Mouse (Mus musculus) layer of hippocampus, adult 2 months (tissue): Measurements from ENCODE around the gene Eif4h. TPM values are rescaled to one million over a fixed set of nuclear protein-coding genes. Genes with fewer than 3 reads are reported as not detected.
"Not testable (repeated sequence)": the region's sequence is repeated elsewhere in the genome, so short reads cannot be mapped to it uniquely, and the experiment has no call there.

Experiments
- DNase-seq, 2 experiments: peaks; one replicate each; pipeline ENCODE4 v3.0.0; 2022; ENCODE audit warnings: low spot score in 2 of 2
- H3K27ac ChIP-seq: fragments of 200-600 bp; 2 replicates; pipeline ENCODE4 v1.8.1; 2022
- H3K4me3 ChIP-seq: fragments of 200-600 bp; 2 replicates; pipeline ENCODE4 v1.8.1; 2022; ENCODE audit warnings: mild to moderate bottlenecking
- CTCF ChIP-seq: fragments of 200-600 bp; conservative IDR thresholded peaks from 2 replicates; pipeline ENCODE4 v1.8.1; 2022; ENCODE audit warnings: antibody characterized with exemption, mild to moderate bottlenecking, moderate library complexity
- total RNA-seq, 2 experiments: library from RNA; stranded (reverse); gene quantifications; 2 replicates each; pipeline ENCODE4 v1.2.3; 2021

Eif4h gene
- total RNA-seq, 2 experiments from 2014 or later: 298 to 323 TPM

DNA sequence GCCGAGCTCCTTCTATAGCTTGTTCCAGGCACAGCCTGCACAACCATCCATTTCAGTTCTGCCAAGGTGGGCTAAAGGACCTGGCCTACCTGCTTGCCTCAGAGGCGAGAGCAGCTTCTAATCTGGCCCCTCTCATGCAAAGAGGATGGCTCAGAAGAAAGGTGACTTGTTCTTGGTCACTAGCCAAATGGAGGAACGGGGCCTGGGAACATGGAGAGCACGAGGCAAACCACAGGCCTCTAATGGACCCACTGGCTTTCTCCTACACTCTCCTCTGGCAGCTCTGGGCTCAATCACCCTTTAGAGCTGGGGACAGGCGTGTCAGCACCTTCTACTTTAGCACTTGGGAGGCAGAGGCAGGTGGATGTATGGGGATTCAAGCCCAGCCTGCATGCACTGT lies 35.7 kb upstream of the Eif4h start:
- H3K4me3 ChIP-seq: no peak overlapping the region
- DNase-seq: no peak
- no peak for TF ChIP-seq CTCF
- no peak overlapping the region for H3K27ac ChIP-seq

DNA sequence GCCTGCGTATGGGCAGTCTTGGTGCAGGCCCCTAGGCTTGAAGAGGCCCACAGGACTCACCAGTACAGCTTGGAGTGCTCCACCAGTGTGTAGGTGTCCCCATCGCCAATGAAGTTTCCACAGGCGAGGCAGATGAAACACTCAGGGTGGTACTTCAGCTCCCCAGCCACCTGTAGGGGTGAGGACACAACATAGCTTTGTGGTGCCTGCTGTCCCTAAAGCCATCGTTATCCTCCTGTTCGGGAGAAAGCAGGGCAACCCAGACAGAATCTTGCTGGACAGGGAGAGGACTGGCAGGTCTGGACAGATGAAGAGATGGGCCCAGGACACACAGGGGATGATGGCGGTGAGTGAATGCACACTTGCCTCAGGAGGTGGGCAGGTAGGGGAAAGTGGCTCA lies 33.3 kb upstream of the Eif4h start:
- no peak for TF ChIP-seq CTCF
- no peak overlapping the region for H3K27ac ChIP-seq
- no peak for DNase-seq
- H3K4me3 ChIP-seq: no peak overlapping the region

GRCm38 (mm10) chr5:134672198-134672516 lies 32.9 kb upstream of the Eif4h start:
- TF ChIP-seq CTCF: no peak
- no peak overlapping the region for H3K4me3 ChIP-seq
- no peak overlapping the region for H3K27ac ChIP-seq
- DNase-seq: no peak

GRCm38 (mm10) chr5:134671335-134672197 lies 32.3 kb upstream of the Eif4h start:
- no peak for DNase-seq
- no peak for TF ChIP-seq CTCF
- no peak overlapping the region for H3K4me3 ChIP-seq
- no peak overlapping the region for H3K27ac ChIP-seq

GRCm38 (mm10) chr5:134669001-134669708 lies 29.9 kb upstream of the Eif4h start:
- no peak for DNase-seq
- H3K27ac ChIP-seq: no peak overlapping the region
- TF ChIP-seq CTCF: peak; percentile 26; the same call in 1 of the 2 replicates
- no peak overlapping the region for H3K4me3 ChIP-seq

DNA sequence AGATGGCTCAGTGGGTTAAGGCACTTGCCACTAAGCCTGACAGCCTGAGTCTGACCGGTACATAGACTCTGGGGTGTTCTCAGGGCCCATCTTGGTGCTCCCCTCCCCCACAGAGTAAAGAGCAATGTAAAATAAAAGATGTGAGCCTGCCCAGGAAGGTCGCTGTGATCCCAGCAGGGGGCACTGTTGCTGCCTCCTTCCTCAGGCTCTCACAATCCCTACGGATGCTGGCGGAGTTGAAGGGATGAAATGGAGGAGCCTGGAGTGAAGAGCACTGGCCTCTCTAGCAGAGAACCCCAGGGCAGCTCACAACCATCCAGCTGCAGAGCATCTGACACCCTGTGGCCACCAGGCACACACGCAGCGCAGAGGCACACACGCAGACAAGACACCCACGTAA lies 29.2 kb upstream of the Eif4h start:
- no peak overlapping the region for H3K4me3 ChIP-seq
- no peak for DNase-seq
- TF ChIP-seq CTCF: peak; percentile 72
- H3K27ac ChIP-seq: no peak overlapping the region

DNA sequence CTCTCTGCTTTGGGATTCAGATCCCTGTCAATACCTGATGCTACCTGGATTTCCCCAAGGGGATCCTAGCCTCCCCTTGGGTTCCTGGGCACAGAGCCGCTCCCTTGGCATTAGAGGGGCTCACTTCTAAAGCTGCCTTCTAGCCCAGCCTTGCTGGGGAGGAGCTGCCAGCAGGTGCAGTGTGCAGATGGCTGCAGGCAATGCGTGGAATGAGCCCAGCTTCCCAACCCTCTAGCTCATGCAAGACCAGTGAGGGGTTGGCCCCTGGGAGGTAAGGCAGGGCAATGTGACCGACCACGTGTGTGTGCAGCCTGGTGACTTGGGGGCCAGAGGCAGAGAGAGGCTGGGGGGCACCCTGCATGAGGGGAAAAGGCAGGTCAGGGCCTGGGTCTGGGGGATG lies 17.4 kb upstream of the Eif4h start:
- no peak for TF ChIP-seq CTCF
- Histone ChIP-seq H3K4me3 (no peak overlapping the region), H3K27ac (no peak overlapping the region)
- no peak for DNase-seq

GRCm38 (mm10) chr5:134652015-134652414 lies 12.7 kb upstream of the Eif4h start:
- H3K4me3 ChIP-seq: no peak overlapping the region
- TF ChIP-seq CTCF: no peak
- no peak for DNase-seq
- no peak overlapping the region for H3K27ac ChIP-seq

- Histone ChIP-seq H3K27ac (no peak overlapping the region), H3K4me3 (no peak overlapping the region)
- peak; percentile 74 for TF ChIP-seq CTCF
- peak in 1 of 2 experiments; percentile 49 for DNase-seq
Measured at GRCm38 (mm10) chr5:134650926-134651325, 11.6 kb upstream of the Eif4h start.

DNA sequence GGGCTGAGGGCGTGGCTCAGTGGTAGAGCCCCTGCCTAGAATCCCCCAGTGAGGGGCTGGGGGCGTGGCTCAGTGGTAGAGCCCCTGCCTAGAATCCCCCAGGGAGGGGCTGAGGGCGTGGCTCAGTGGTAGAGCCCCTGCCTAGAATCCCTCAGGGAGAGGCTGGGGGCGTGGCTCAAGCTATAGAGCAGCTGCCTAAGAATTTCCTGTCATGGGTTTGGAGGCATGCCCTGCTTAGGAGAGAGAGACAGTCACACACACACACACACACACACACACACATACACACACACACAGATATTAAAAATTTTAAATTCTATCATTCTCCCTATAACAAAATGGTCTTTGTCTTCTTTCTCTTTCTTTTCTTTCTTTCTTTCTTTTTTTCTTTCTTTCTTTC lies 9.7 kb upstream of the Eif4h start:
- not testable (repeated sequence) for H3K4me3 ChIP-seq, DNase-seq, H3K27ac ChIP-seq

- H3K27ac ChIP-seq: no peak overlapping the region
- DNase-seq: no peak
- no peak for TF ChIP-seq CTCF
- no peak overlapping the region for H3K4me3 ChIP-seq
Measured at GRCm38 (mm10) chr5:134647394-134647793, 8.1 kb upstream of the Eif4h start.

- Histone ChIP-seq H3K27ac (no peak overlapping the region), H3K4me3 (no peak overlapping the region)
- no peak for DNase-seq
- TF ChIP-seq CTCF: peak; percentile 31
Measured at GRCm38 (mm10) chr5:134646461-134646860, 7.2 kb upstream of the Eif4h start.

DNA sequence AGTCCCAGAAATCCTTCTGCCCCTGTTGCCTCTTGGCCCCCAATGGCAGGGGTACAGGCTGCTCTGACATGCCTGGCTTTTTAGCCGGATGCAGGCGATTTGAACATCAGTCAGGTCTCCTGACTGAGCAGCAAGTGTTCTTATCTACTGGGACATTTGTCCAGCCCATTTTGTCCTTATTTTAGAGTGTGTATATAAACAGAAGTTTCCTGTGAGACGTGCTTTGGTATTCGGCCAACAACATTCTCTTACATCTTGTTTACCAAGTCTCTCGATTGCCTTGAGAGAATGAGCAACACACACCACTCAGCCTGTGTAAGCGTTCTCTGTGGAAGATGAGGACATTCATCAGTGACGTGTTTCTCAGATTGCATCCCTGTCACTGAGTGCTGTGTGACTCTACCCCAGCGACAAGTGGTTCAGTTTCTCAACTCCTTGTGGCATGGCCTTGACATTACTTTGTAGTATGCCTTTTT lies 5.4 kb upstream of the Eif4h start:
- peak overlapping the region; percentile 65; the same call in 1 of the 2 replicates for H3K27ac ChIP-seq
- H3K4me3 ChIP-seq: no peak overlapping the region
- no peak for TF ChIP-seq CTCF
- no peak for DNase-seq

DNA sequence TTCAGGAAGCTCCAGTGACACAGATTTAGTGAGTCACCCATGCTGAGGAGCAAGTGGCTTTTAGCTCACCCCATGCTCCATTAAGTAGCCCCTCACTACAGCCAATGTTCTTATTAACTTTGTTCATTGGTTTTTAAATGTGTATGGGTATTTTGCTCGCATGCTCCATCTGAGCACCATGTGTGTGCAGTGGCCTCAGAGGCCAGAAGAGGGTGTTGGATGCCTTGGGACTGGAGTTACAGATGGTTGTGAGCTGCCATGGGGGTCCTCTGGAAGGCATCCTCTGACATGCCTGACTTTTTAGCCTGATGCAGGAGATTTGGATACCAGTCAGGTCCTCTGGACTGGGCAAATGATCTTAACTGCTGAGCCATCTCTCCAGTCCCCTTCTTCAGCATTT lies 4.8 kb upstream of the Eif4h start:
- Histone ChIP-seq H3K4me3 (no peak overlapping the region), H3K27ac (peak overlapping the region; percentile 65; the same call in 1 of the 2 replicates)
- TF ChIP-seq CTCF: peak; percentile 27; the same call in 1 of the 2 replicates
- DNase-seq: no peak
